Mouse (Mus musculus): ENCODE results near the gene S1pr5. TPM values are rescaled to one million over a fixed set of nuclear protein-coding genes. Genes with fewer than 3 reads are reported as not detected.
A peak's percentile ranks its signal among the peaks of the same experiment; 100 is the strongest.

The S1pr5 gene
- total and polyA plus RNA-seq, 3 experiments = 0.04 to 0.08 TPM; not detected in 1

- Histone ChIP-seq H3K79me2 (ENCODE audit: control insufficient read depth, insufficient read depth, low read length, poor library complexity) (no peaks in the 10 kb centered on the region), H3K27me3 (ENCODE audit: control insufficient read depth in 1 of 2, insufficient read depth in 2 of 2, low read length in 2 of 2) (no peaks in the 10 kb centered on the region; a peak in 1 of 4 replicates), H3K36me3 (ENCODE audit: control insufficient read depth in 1 of 2, insufficient read depth in 2 of 2, low read length in 2 of 2) (peaks cover 0 to 7% of the 10 kb centered on the region in 2 experiments; a peak in 2 of 4 replicates), H3K27ac (ENCODE audit: control insufficient read depth, low read depth, low read length) (no peak overlapping the region), H3K4me1 (ENCODE audit: control insufficient read depth in 1 of 2, insufficient read depth in 2 of 2, low read length in 2 of 2) (peaks cover 12 to 17% of the 10 kb centered on the region in 2 experiments), H3K9me3 (replicated peaks; ENCODE audit: insufficient read depth, low read length) (no peaks in the 10 kb centered on the region), H3K4me3 (ENCODE audit: control insufficient read depth in 1 of 2, insufficient read depth in 1 of 2, low read depth in 2 of 2, low read length in 2 of 2) (0 out of 4 replicates have a peak overlapping the region, but pooled peaks of 1 of the 2 experiments have one; percentile 6), H3K9ac (ENCODE audit: control insufficient read depth, low read depth, low read length, poor library complexity, severe bottlenecking) (0 out of 2 replicates have a peak overlapping the region, but pooled peaks have one; percentile 1)
- DNase-seq (ENCODE audit: low read depth, low spot score) = peak; percentile 83
- no peak for TF ChIP-seq POLR2AphosphoS2 (IDR thresholded peaks at IDR 0.05; ENCODE audit: low read length)
- no peak for TF ChIP-seq RCOR1 (IDR thresholded peaks at IDR 0.05; ENCODE audit: low read depth, low read length)
- no peak for TF ChIP-seq CHD1 (IDR thresholded peaks at IDR 0.05; ENCODE audit: low read depth, low read length)
- peak; percentile 41; the same call in 1 of the 2 replicates for TF ChIP-seq MEF2A (IDR thresholded peaks at IDR 0.05; ENCODE audit: extremely low read depth, insufficient replicate concordance, low read depth, low read length, poor library complexity, severe bottlenecking)
- no peak for TF ChIP-seq TAL1 (IDR thresholded peaks at IDR 0.05; ENCODE audit: low read length)
- no peak for TF ChIP-seq BHLHE40 (IDR thresholded peaks at IDR 0.05; ENCODE audit: borderline replicate concordance, low read depth, low read length)
- TF ChIP-seq USF1 (IDR thresholded peaks at IDR 0.05; ENCODE audit: low read depth, low read length) = 0 out of 2 replicates have a peak, but pooled peaks have one; percentile 3
- no peak for TF ChIP-seq HCFC1 (IDR thresholded peaks at IDR 0.05; ENCODE audit: low read depth, low read length)
- 0 out of 2 replicates have a peak, but pooled peaks have one; percentile 13 for TF ChIP-seq MYC (IDR thresholded peaks at IDR 0.05; ENCODE audit: low read depth, low read length)
- peak; percentile 4; the same call in 1 of the 2 replicates for TF ChIP-seq NELFE (IDR thresholded peaks at IDR 0.05; ENCODE audit: low read depth, low read length)
- no peak for TF ChIP-seq ZKSCAN1 (IDR thresholded peaks at IDR 0.05; ENCODE audit: low read depth, low read length)
- TF ChIP-seq ZNF384 (IDR thresholded peaks at IDR 0.05; ENCODE audit: low read depth, low read length) = no peak
- no peak for TF ChIP-seq ETS1 (IDR thresholded peaks at IDR 0.05; ENCODE audit: low read depth, low read length)
- TF ChIP-seq JUND (IDR thresholded peaks at IDR 0.05; ENCODE audit: low read depth, low read length) = no peak
- no peak for TF ChIP-seq CTCF (IDR thresholded peaks at IDR 0.05 in 2 of 3, conservative IDR thresholded peaks at IDR 0.05 in 1 of 3; ENCODE audit: control insufficient read depth in 1 of 3, insufficient read depth in 1 of 3, low read depth in 2 of 3, low read length in 3 of 3, poor library complexity in 1 of 3, severe bottlenecking in 1 of 3)
- no peak for TF ChIP-seq UBTF (IDR thresholded peaks at IDR 0.05; ENCODE audit: borderline replicate concordance, insufficient read depth, low read depth, low read length)
- no peak for TF ChIP-seq MAFK (IDR thresholded peaks at IDR 0.05; ENCODE audit: borderline replicate concordance, low read depth, low read length)
- TF ChIP-seq TBP (IDR thresholded peaks at IDR 0.05; ENCODE audit: low read depth, low read length) = no peak
- TF ChIP-seq ZMIZ1 (IDR thresholded peaks at IDR 0.05; ENCODE audit: low read depth, low read length) = no peak
- TF ChIP-seq MYB (IDR thresholded peaks at IDR 0.05; ENCODE audit: low read depth, low read length) = no peak; the same call in 1 of the 2 replicates
- 0 out of 4 replicates have a peak, but pooled peaks of 1 of the 2 experiments have one; percentile 30 for TF ChIP-seq POLR2A (IDR thresholded peaks at IDR 0.05; ENCODE audit: control insufficient read depth in 1 of 2, insufficient read depth in 1 of 2, low read depth in 1 of 2, low read length in 2 of 2, poor library complexity in 1 of 2)
- TF ChIP-seq GABPA (IDR thresholded peaks at IDR 0.05; ENCODE audit: low read depth, low read length) = no peak
- peak; percentile 47; the same call in 1 of the 2 replicates for TF ChIP-seq SIN3A (IDR thresholded peaks at IDR 0.05; ENCODE audit: low read length)
- no peak for TF ChIP-seq ZC3H11A (IDR thresholded peaks at IDR 0.05; ENCODE audit: low read depth, low read length)
- peak; percentile 74 for TF ChIP-seq MAX (IDR thresholded peaks at IDR 0.05; ENCODE audit: low read length)
- TF ChIP-seq E2F4 (IDR thresholded peaks at IDR 0.05; ENCODE audit: borderline replicate concordance, low read depth, low read length) = no peak
- no peak for TF ChIP-seq NRF1 (IDR thresholded peaks at IDR 0.05; ENCODE audit: insufficient read depth, low read depth, low read length, poor library complexity, severe bottlenecking)
- TF ChIP-seq CHD2 (IDR thresholded peaks at IDR 0.05; ENCODE audit: low read length) = no peak
- no peak for TF ChIP-seq GATA1 (IDR thresholded peaks at IDR 0.05; ENCODE audit: low read depth, low read length)
- TF ChIP-seq MXI1 (IDR thresholded peaks at IDR 0.05; ENCODE audit: low read depth, low read length) = peak; percentile 92
- peak; percentile 41; the same call in 1 of the 2 replicates for TF ChIP-seq TCF12 (IDR thresholded peaks at IDR 0.05; ENCODE audit: low read depth, low read length)
- no peak for TF ChIP-seq MAZ (IDR thresholded peaks at IDR 0.05; ENCODE audit: low read depth, low read length)
- TF ChIP-seq RAD21 (IDR thresholded peaks at IDR 0.05; ENCODE audit: low read depth, low read length) = no peak
- no peak for TF ChIP-seq KAT2A (conservative IDR thresholded peaks at IDR 0.05; ENCODE audit: low read depth, low read length)
- peak; percentile 35 to 56; a peak in 2 of 4 replicates for TF ChIP-seq EP300 (IDR thresholded peaks at IDR 0.05; ENCODE audit: low read depth in 1 of 2, low read length in 2 of 2)
Measured at GRCm38 (mm10) chr9:21249629-21250508, 1.6 kb upstream of the S1pr5 start.

Data from MEL (cell line).